Mouse (Mus musculus) neutrophil, adult 83 days (primary cell): ENCODE data around the gene Tiam1. TPM values are rescaled to one million over a fixed set of nuclear protein-coding genes. Genes with fewer than 3 reads are reported as not detected.

Experiments
- total RNA-seq, 2 experiments: library from RNA; stranded (reverse); gene quantifications; one replicate each; pipeline ENCODE4 v1.2.4; 2023

Tiam1 gene
- 100 to 1,000 TPM; 127 to 133 TPM for total RNA-seq

DNA sequence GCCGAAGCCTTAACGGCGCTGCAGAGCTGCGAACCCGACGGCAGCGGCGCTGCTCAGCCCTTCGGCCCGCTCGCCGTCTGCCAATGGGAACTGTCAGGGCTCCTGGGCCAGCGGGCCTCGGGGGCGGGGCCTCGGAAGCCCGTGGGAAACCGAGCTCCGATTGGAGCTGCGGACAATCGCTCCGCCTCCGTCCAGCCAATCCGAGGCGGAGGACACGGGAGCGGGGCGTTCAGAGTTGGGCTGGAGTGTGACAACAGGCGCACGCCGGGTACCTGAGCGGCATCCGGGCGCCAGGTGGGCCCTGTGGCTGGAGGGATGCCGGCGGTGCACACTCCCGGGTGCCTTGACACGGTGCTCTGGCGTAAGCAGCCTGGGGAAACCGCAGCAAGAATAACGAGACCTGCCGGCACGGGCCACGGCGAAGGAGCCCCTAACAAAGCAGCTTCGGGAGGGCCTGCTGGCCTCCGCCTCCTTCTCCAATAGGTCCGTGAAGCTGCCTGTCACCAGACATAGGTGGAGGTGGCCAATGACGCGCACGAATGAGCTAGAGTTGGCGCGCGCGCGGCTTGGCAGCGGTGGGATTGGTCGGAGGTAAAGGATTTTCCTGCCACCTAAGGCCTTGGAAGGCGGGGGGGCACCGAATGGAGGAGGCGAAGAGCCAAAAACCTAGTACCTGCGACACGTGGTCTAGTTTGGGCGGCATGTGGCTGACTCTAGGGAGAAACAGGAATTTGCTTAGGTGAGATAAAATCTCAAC is at the start of gene Tiam1:
Gene Tiam1, minus strand, starts transcription at position 10 of the 757 bp plus-strand sequence.

Other genes with a start within 250 kb of the Tiam1 start
- gene Sod1, start 77.0 kb upstream of the Tiam1 start, total RNA-seq = 100 to 1,000 TPM; 196 to 222 TPM
- 10 to 100 TPM; 59.9 to 73.2 TPM for gene Scaf4, start 140.7 kb upstream of the Tiam1 start, total RNA-seq
- gene Hunk, start 242.2 kb upstream of the Tiam1 start, total RNA-seq = under 1 TPM; 0.09 to 0.33 TPM